Mouse (Mus musculus): ENCODE results near the gene Elp4.

GRCm38 (mm10) chr2:105669881-105670730, 234.3 kb downstream of the Elp4 start:
- TF ChIP-seq CTCF (IDR thresholded peaks at IDR 0.05; ENCODE audit: insufficient read depth, low read depth, low read length) (no peak), POLR2A (IDR thresholded peaks at IDR 0.05; ENCODE audit: insufficient read depth, low read depth, low read length) (no peak)
